Mouse (Mus musculus): Measurements from ENCODE around the gene Man1c1. TPM values are rescaled to one million over a fixed set of nuclear protein-coding genes. Genes with fewer than 3 reads are reported as not detected.

The Man1c1 gene
- 1.0 TPM for polyA plus RNA-seq (2014; fragmentation: Illumina TruSeq; extraction: RNeasy Lipid Tissue Mini Kit (QIAGEN cat#74804); ENCODE audit: low replicate concordance)

GRCm38 (mm10) chr4:134703835-134704546 lies at the start of gene Man1c1:
Gene Man1c1, minus strand, starts transcription at chr4:134704290.

GRCm38 (mm10) chr4:134551494-134552316 lies 152.4 kb downstream of the Man1c1 start, which contains the start of gene Selenon:
Gene Selenon, minus strand, starts transcription at chr4:134552166.

GRCm38 (mm10) chr4:134534932-134535786 lies 168.9 kb downstream of the Man1c1 start, which contains the start of gene Mtfr1l:
Gene Mtfr1l, minus strand, starts transcription at chr4:134535387.

Other genes starting within 250 kb of the Man1c1 start
- 73.5 TPM for gene Stmn1, start 236.0 kb downstream of the Man1c1 start, polyA plus RNA-seq (2014; fragmentation: Illumina TruSeq; extraction: RNeasy Lipid Tissue Mini Kit (QIAGEN cat#74804); ENCODE audit: low replicate concordance)
- 10.1 TPM for gene Paqr7, start 207.6 kb downstream of the Man1c1 start, polyA plus RNA-seq (2014; fragmentation: Illumina TruSeq; extraction: RNeasy Lipid Tissue Mini Kit (QIAGEN cat#74804); ENCODE audit: low replicate concordance)
- gene Aunip, start 193.3 kb downstream of the Man1c1 start, polyA plus RNA-seq (2014; fragmentation: Illumina TruSeq; extraction: RNeasy Lipid Tissue Mini Kit (QIAGEN cat#74804); ENCODE audit: low replicate concordance), result 2.0 TPM
- gene Mtfr1l, start 168.9 kb downstream of the Man1c1 start, polyA plus RNA-seq (2014; fragmentation: Illumina TruSeq; extraction: RNeasy Lipid Tissue Mini Kit (QIAGEN cat#74804); ENCODE audit: low replicate concordance), result 27.0 TPM
- 0.45 TPM for gene Selenon, start 152.1 kb downstream of the Man1c1 start, polyA plus RNA-seq (2014; fragmentation: Illumina TruSeq; extraction: RNeasy Lipid Tissue Mini Kit (QIAGEN cat#74804); ENCODE audit: low replicate concordance)
- gene Ldlrap1, start 63.7 kb upstream of the Man1c1 start, polyA plus RNA-seq (2014; fragmentation: Illumina TruSeq; extraction: RNeasy Lipid Tissue Mini Kit (QIAGEN cat#74804); ENCODE audit: low replicate concordance), result 0.45 TPM
- 30.2 TPM for gene Maco1, start 149.1 kb upstream of the Man1c1 start, polyA plus RNA-seq (2014; fragmentation: Illumina TruSeq; extraction: RNeasy Lipid Tissue Mini Kit (QIAGEN cat#74804); ENCODE audit: low replicate concordance)
- gene Rhd, start 160.2 kb upstream of the Man1c1 start, polyA plus RNA-seq (2014; fragmentation: Illumina TruSeq; extraction: RNeasy Lipid Tissue Mini Kit (QIAGEN cat#74804); ENCODE audit: low replicate concordance), result not detected
- 22.2 TPM for gene Tmem50a, start 210.7 kb upstream of the Man1c1 start, polyA plus RNA-seq (2014; fragmentation: Illumina TruSeq; extraction: RNeasy Lipid Tissue Mini Kit (QIAGEN cat#74804); ENCODE audit: low replicate concordance)
- gene Rsrp1, start 219.3 kb upstream of the Man1c1 start, polyA plus RNA-seq (2014; fragmentation: Illumina TruSeq; extraction: RNeasy Lipid Tissue Mini Kit (QIAGEN cat#74804); ENCODE audit: low replicate concordance), result 1,531 TPM
- gene Syf2, start 226.6 kb upstream of the Man1c1 start, polyA plus RNA-seq (2014; fragmentation: Illumina TruSeq; extraction: RNeasy Lipid Tissue Mini Kit (QIAGEN cat#74804); ENCODE audit: low replicate concordance), result 52.7 TPM

Measured in small intestine, adult 10 weeks (tissue).